Mouse (Mus musculus): Measurements from ENCODE around the gene Anapc2.

- TF ChIP-seq TAL1 (IDR thresholded peaks at IDR 0.05; ENCODE audit: low read length) (no peak), GATA1 (IDR thresholded peaks at IDR 0.05; ENCODE audit: low read length) (no peak)
Measured at GRCm38 (mm10) chr2:25243342-25243741, 28.9 kb upstream of the Anapc2 start.

All from erythroblast, embryonic 14.5 days (primary cell).